Mouse (Mus musculus): Measurements from ENCODE around the gene Trir.

The Trir gene

GRCm38 (mm10) chr8:85026670-85027515, at the start of gene Trir:
TSS of gene Trir (plus strand) at chr8:85026823.
- DNase-seq (ENCODE audit: low spot score): peak; percentile 96

- DNase-seq (ENCODE audit: low spot score): peak; percentile 71
Measured at GRCm38 (mm10) chr8:84977435-84978247, 49.0 kb upstream of the Trir start.

DNA sequence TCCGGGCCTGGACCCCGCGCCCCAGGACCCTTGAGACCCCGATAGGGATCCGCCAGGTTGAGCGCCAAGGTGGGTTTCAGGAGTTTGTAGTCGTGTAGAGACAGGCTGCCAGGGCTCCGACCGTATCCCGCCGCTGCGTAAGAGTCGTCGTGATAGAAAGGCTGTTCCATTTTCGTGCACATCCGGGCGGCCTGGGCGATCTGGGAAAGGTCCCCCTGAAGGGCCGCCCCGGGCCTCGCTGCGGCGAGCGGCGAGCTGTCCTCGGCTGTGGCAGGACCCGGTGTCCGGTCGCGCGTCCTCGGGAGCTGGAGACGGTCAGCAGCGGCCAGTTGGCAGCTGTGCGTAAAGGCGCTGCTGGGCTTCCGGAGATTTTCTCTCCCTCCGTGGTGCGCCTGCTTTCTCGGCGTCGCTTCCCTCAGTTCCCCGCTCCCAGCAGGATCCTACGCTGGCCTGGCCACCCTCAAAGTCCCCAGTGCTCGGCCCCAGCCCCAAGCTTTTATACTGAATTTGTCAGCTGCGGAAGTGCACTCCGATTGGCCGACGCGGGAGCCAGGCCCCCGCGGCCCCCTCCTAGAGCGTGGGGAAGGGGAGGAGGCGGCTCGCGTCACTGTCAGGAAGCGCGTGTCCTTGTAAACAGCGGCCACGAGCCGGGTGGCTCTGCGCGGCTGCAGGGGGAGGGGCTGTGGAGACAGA, 48.2 kb upstream of the Trir start, which contains the start of gene Junb:
Junb (minus strand) TSS at position 471 of the 693 bp plus-strand sequence.
- DNase-seq (ENCODE audit: low spot score): peak; percentile 91

- peak; percentile 89 for DNase-seq (ENCODE audit: low spot score)
Measured at GRCm38 (mm10) chr8:84979599-84980421, 46.8 kb upstream of the Trir start.

DNA sequence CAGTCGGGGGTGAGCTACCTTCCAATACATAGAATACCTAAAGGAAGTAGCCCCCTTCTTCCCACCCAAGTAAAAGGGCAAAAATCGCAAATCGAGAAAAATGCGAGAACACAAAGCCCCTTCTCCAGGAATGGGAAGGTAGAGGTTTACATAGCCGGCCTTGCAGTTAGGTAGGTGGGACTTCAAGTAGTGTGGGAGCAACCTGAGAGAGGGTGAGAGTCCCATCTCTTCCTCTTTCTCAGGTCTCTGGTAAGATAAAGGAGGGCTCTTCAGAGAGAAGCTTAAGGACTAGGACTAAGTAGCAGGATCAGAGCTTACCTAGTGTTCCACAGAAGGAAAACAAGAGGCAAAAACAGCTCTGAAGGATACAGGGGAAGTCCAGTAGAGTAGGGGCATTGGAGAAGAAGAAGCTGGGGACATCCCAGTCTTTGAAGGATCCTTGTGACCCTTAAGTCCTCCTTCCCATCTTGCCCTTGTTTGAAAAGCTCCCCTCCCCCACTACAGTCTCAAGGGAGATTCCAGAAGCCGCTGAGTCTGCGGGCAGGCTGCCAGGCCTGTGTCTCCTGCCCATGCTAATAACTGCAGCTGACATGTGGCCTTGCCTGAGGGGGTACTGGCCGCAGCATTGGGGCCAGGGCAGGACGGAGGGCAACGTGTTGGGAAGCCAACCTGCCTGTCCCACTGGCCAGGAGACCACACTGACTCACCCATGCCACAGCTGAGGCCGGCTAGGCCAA, 45.8 kb upstream of the Trir start:
- no peak for DNase-seq (ENCODE audit: low spot score)

GRCm38 (mm10) chr8:84981644-84982498, 44.8 kb upstream of the Trir start:
- DNase-seq (ENCODE audit: low spot score): no peak

DNA sequence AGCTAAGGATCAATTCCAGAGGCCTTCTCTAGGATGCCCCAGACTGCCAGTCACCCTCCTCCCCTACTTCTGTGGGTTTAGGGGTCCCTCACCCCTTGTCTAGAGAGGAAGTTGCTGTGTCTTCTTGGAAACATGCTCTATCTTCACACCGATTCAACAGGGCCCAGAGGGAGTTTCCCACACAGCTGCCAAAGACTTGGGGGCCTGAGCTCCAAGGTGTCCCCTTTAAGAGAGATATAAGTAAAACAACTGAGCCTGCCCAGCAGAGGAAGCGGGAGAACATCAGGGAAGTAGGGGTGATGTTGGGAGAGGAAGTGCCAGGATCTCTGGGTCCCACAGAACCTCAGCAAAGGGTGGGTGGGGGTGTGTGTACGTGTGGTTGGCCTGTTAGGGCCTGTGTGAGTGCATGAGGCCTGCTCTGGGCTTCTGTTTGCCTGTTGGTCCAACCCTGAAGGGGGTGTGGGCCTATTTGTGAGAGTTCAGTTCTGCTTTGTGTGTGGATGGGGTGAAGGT, 44.1 kb upstream of the Trir start:
- DNase-seq (ENCODE audit: low spot score): no peak

GRCm38 (mm10) chr8:84984294-84985048, 42.2 kb upstream of the Trir start:
- DNase-seq (ENCODE audit: low spot score): peak; percentile 83

DNA sequence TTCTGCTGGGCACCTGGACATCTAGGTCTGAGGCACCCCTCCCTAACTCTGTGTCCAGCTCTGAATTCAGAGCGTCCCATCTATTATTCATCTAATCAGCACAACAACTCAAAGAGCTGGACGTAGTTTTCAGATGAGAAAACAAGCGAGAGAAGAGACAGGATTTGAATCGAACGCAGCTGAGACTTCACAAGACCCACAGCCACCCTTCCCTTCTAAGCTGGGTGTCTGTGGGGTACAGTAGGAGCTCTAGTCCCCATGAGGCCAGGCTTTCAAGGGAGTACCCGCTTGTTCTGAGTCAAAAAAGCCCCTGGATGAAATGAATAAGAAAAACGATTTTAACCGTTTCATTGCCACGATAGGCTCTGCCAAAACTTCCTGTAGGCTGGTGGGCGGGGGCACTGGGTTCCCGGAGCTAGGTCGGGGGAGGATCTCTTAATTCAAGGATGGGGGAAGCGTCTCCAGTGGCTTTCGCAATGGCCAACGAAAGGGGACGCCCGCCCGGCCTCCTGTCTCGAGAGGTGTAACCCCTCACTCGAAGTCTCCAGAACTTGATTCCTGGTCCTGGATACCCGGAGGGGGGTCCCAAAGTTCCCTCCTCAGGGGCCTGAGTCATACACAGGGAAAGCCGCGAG, 41.5 kb upstream of the Trir start:
- no peak for DNase-seq (ENCODE audit: low spot score)

DNA sequence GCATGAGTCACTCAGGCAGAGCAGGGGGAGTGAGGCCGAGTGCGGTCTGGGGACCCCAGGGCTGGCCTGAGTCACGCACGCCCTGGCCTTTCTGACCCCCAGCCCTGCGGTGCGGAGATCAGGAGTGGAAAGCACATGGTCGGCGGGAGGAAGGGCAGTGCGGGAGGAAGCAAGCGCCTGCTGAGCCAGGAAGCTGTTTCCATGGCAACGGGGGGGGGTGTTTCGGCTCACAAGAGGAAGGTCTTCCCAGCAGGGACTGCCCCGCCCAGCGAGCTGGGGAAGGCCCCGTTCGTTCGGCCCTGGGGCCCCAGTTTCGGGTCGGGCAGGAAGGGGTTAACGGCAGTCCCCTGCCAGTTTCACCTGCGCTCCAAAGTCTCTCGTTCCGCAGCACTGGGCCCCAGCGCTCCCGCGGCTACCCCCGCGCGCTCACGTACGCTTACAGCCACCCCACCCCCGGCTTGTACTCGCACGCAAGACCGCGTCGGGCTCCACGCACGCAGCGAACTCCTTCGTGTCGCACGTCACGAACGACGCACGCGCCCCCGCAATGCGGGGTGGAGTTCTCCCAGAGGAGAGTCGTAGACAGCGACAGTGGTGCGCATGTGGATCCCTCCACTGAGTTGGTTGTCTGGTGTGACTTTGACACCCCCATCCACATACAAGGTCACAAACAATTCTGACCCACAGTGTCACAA, 40.8 kb upstream of the Trir start:
- DNase-seq (ENCODE audit: low spot score): peak; percentile 93

DNA sequence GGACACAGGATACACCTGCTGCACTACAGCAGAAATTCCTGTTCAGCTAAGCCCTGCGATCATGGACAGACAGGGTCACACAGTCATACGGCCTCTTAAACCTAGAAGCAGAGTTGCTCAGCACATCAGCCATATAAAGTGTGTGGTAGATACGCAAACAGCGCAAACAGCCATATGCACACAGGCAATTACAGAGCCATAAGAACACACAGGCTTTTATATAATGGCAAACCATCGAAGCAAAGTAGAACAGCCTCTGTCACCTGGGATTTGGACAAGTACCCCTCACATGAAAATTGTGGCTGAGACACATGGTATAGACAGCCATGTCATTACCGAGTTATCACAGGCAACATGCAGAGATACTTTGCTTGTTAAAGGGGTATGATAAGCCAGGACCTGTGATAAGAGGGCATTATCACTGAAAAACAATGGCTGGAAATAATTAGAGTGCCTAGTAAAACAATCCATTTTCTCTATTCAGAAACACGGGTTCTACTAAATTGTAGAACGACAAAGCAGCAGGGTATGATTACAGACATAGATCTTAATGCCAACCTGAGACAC, 40.2 kb upstream of the Trir start:
- no peak for DNase-seq (ENCODE audit: low spot score)

DNA sequence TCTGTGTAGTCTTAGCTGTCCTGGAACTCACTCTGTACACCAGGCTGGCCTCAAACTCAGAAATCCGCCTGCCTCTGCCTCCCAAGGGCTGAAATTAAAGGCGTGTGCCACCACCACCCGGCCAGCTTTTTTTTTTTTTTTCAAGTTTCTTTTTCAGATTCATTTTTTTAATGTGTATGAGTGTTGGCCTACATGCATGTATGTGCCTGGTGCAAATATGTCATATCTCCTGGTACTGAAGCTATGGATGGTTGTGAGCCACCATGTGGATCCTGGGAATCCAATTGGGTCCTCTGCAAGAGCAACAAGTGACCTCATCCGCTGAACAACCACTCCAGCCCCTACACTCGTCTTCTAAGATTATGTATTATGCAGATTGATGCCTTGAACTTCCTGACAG, 39.2 kb upstream of the Trir start:
- no peak for DNase-seq (ENCODE audit: low spot score)

DNA sequence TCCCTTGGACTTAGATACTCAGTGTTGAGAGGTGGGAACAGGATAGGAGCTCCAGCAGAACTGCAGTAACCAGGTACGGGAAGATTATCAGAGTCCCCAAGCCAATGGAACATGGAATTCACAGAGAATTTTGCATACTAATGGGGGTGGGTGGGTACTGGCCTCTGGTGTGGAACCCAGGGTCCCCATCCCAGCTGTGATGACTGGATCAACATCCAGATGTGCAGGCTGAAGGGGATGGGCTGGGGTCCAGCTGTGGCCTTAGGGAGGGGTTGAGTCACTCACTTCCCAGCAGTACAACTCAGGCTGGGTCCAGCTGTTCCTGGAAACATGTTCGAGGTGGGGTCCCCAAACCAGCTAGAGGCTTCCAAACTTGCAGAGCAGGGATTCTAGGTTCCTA, 38.7 kb upstream of the Trir start:
- DNase-seq (ENCODE audit: low spot score): no peak

DNA sequence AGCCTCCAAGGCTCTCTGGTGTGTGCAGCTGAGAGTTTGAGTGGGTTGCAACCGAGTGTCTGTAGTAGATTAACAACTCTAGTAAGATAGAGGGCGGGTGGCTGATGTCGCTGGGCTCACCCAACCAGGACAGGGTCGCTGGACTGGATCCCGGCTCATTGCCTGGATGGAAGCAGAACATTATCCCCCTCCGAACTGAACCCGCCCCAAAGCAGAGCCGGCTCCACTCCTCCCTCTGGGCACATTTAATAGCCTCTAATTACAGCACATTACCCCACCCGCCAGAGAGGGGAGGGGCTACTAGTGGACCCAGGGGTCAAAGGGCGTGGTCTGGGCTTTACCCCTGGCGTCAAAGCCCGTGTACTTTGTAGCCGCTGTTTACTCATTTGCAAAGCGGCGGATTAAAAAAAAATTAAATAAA, 37.3 kb upstream of the Trir start:
- DNase-seq (ENCODE audit: low spot score): peak; percentile 77

GRCm38 (mm10) chr8:84989810-84990209, 36.8 kb upstream of the Trir start:
- DNase-seq (ENCODE audit: low spot score): peak; percentile 83

- DNase-seq (ENCODE audit: low spot score): peak; percentile 98
Measured at GRCm38 (mm10) chr8:84990349-84990748, 36.3 kb upstream of the Trir start, which contains the start of gene Hook2. TSS of gene Hook2 (plus strand) at chr8:84990603.

- DNase-seq (ENCODE audit: low spot score): peak; percentile 93
Measured at GRCm38 (mm10) chr8:84990836-84991235, 35.8 kb upstream of the Trir start.

Measured in yolk sac, embryonic 10.5 days (tissue).